Mouse (Mus musculus) heart, postnatal 14 days (tissue): ENCODE measurements around the gene Prkd1. TPM values are rescaled to one million over a fixed set of nuclear protein-coding genes. Genes with fewer than 3 reads are reported as not detected.
"Not testable (repeated sequence)": the region's sequence is repeated elsewhere in the genome, so short reads cannot be mapped to it uniquely, and the experiment has no call there.

Experiments used
- DNase-seq, 2 experiments: peaks; one replicate each; pipeline ENCODE4 v3.0.0; 2021 to 2022
- intact Hi-C: fragments of 180-260 bp; cut with DNase I; formaldehyde crosslinking; loops from one replicate; pipeline ENCODE4 v1.15.1; 2025
- long read RNA-seq, 2 experiments: library from polyadenylated mRNA; stranded (forward); transcript quantifications; one replicate each; pipeline ENCODE4 v2.0.0; 2021
- total RNA-seq, 2 experiments: library from RNA; stranded (reverse); gene quantifications; 2 replicates each; pipeline ENCODE4 v1.2.3; 2021

Gene Prkd1
- 1 to 10 TPM; 8.1 to 8.2 TPM for total RNA-seq
- long read RNA-seq, experiment 1, partial matches to known transcripts, result 1 of 10 reads
- long read RNA-seq, experiment 1, other reads (novel, unspliced or antisense), result 6 of 10 reads
- long read RNA-seq, experiment 2, transcript Prkd1-201 (19 exons, 3,653 nt), result major isoform, 6 of 8 reads
- long read RNA-seq, experiment 2, partial matches to known transcripts, result 1 of 8 reads
- long read RNA-seq, experiment 2, other reads (novel, unspliced or antisense), result 1 of 8 reads

GRCm38 (mm10) chr12:50648671-50649541 lies at the start of gene Prkd1:
Prkd1 (minus strand) TSS chr12:50649098.
- peak; percentile 76 to 84 for DNase-seq
- intact Hi-C loops, result loop anchor here (5.0 kb wide), 2 partner anchors 102 to 137 kb away; no protein-coding TSS in a partner anchor

GRCm38 (mm10) chr12:50697492-50697891 lies 48.6 kb upstream of the Prkd1 start:
- intact Hi-C loops, result loop anchor here (2.0 kb wide), 1 partner anchor 383 kb away; no protein-coding TSS in a partner anchor
- peak in 1 of 2 experiments; percentile 3 for DNase-seq

- intact Hi-C loops, result loop anchor here (5.0 kb wide), 2 partner anchors 101 to 136 kb away; no protein-coding TSS in a partner anchor
- peak in 1 of 2 experiments; percentile 20 for DNase-seq
Observed at GRCm38 (mm10) chr12:50648176-50648670, 675 bp downstream of the Prkd1 start.

GRCm38 (mm10) chr12:50646857-50647256 lies 2.0 kb downstream of the Prkd1 start:
- intact Hi-C loops, result loop anchor here (5.0 kb wide), 2 partner anchors 100 to 135 kb away; no protein-coding TSS in a partner anchor
- DNase-seq, result no peak

- no peak for DNase-seq
- intact Hi-C loops, result no loop called here
Observed at GRCm38 (mm10) chr12:50642671-50643070, 6.2 kb downstream of the Prkd1 start.

GRCm38 (mm10) chr12:50640171-50640570 lies 8.7 kb downstream of the Prkd1 start:
- intact Hi-C loops, result no loop called here
- DNase-seq, result no peak

- no peak for DNase-seq
- intact Hi-C loops, result no loop called here
Observed at GRCm38 (mm10) chr12:50634436-50634835, 14.5 kb downstream of the Prkd1 start.

- intact Hi-C loops, result not testable (repeated sequence)
Observed at GRCm38 (mm10) chr12:50626100-50626499, 22.8 kb downstream of the Prkd1 start.

GRCm38 (mm10) chr12:50624175-50624574 lies 24.7 kb downstream of the Prkd1 start:
- DNase-seq, result no peak
- intact Hi-C loops, result no loop called here

More at GRCm38 (mm10) chr12:50626100-50626499, 22.8 kb downstream of the Prkd1 start:
- not testable (repeated sequence) for DNase-seq

- intact Hi-C loops, result no loop called here
- no peak for DNase-seq
Observed at GRCm38 (mm10) chr12:50615852-50616251, 33.0 kb downstream of the Prkd1 start.

- DNase-seq, result peak; percentile 4 to 6
- intact Hi-C loops, result no loop called here
Observed at GRCm38 (mm10) chr12:50614341-50614740, 34.6 kb downstream of the Prkd1 start.

GRCm38 (mm10) chr12:50606703-50607500 lies 42.0 kb downstream of the Prkd1 start:
- DNase-seq, result no peak
- intact Hi-C loops, result no loop called here

GRCm38 (mm10) chr12:50599370-50599769 lies 49.5 kb downstream of the Prkd1 start:
- no peak for DNase-seq
- intact Hi-C loops, result no loop called here

GRCm38 (mm10) chr12:50598053-50598988 lies 50.6 kb downstream of the Prkd1 start:
- intact Hi-C loops, result no loop called here
- no peak for DNase-seq

- intact Hi-C loops, result no loop called here
- no peak for DNase-seq
Observed at GRCm38 (mm10) chr12:50597467-50597866, 51.4 kb downstream of the Prkd1 start.

- intact Hi-C loops, result no loop called here
- no peak for DNase-seq
Observed at GRCm38 (mm10) chr12:50595777-50596176, 53.1 kb downstream of the Prkd1 start.

GRCm38 (mm10) chr12:50594506-50594905 lies 54.4 kb downstream of the Prkd1 start:
- intact Hi-C loops, result loop anchor here (5.0 kb wide), 1 partner anchor 37 kb away; no protein-coding TSS in a partner anchor
- DNase-seq, result no peak

GRCm38 (mm10) chr12:50593481-50593880 lies 55.4 kb downstream of the Prkd1 start:
- DNase-seq, result no peak
- intact Hi-C loops, result loop anchor here (5.0 kb wide), 1 partner anchor 36 kb away; no protein-coding TSS in a partner anchor

- intact Hi-C loops, result no loop called here
- DNase-seq, result no peak
Observed at GRCm38 (mm10) chr12:50588137-50588761, 60.6 kb downstream of the Prkd1 start.
